Comparison of ENCODE assay signal across 21 mouse cellular contexts in the genomic region with DNA sequence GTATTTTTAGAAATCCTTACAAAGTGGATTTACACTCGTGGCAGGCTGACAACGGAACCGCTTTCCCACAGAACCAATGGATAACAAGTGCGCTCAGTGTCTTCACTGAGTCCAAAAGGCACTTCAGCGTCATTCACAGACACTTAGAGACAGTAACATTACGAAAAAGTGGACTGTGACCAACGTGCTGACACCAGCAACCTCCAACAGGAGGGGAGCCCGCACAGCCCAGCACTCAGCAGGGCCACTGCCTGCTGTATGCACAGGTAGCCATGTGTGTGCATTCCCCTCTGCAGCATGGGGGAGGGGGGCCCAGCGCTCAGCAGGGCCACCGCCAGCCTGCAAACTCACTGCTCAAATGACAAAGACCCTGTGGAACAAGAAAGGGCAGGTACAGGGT. TPM values are rescaled to one million over a fixed set of nuclear protein-coding genes. Genes with fewer than 3 reads are reported as not detected.
"Had no signal": no experiment of that assay in that cellular context is flagged by ENCODE, and none has a peak within 500 bp of the region (broad histone marks: within the 10 kb centered on the region; RNA-seq: fewer than 3 reads in every experiment).

No protein-coding gene starts in this region.

- H3K27ac ChIP-seq: layer of hippocampus, adult 2 months; limb, embryonic 10.5 days; limb, embryonic 13.5 days; liver, embryonic 12.5 days; liver, embryonic 15.5 days; lung, embryonic 15.5 days; midbrain, embryonic 10.5 days; midbrain, embryonic 13.5 days; neural tube, embryonic 13.5 days had no signal

- H3K9ac ChIP-seq: limb, embryonic 13.5 days; liver, embryonic 12.5 days; liver, embryonic 15.5 days; lung, embryonic 15.5 days; midbrain, embryonic 13.5 days; neural tube, embryonic 13.5 days had no signal

- DNase-seq: layer of hippocampus, adult 9-11 months; liver; lung, adult 18-20 months; lung, postnatal 10 days; lung, postnatal 36 days; thymus, adult 2 months; thymus, postnatal 14 days; thymus, postnatal 4 days had no signal

- H3K9me3 ChIP-seq: limb, embryonic 10.5 days; limb, embryonic 13.5 days; liver, embryonic 12.5 days; liver, embryonic 15.5 days; lung, embryonic 15.5 days; megakaryocyte, embryonic 14.5 days; midbrain, embryonic 10.5 days; midbrain, embryonic 13.5 days; neural tube, embryonic 13.5 days had no signal

- H3K27me3 ChIP-seq: limb, embryonic 13.5 days; liver, embryonic 15.5 days; lung, embryonic 15.5 days; megakaryocyte, embryonic 14.5 days; midbrain, embryonic 13.5 days; neural tube, embryonic 13.5 days had no signal

- ATAC-seq: liver, embryonic 12.5 days; midbrain, embryonic 13.5 days; midbrain, embryonic 16.5 days had no signal

- H3K4me2 ChIP-seq: limb, embryonic 13.5 days; liver, embryonic 12.5 days; liver, embryonic 15.5 days; lung, embryonic 15.5 days; midbrain, embryonic 13.5 days; neural tube, embryonic 13.5 days had no signal

- H3K4me3 ChIP-seq: layer of hippocampus, adult 2 months; limb, embryonic 10.5 days; limb, embryonic 13.5 days; liver, embryonic 12.5 days; liver, embryonic 15.5 days; lung, embryonic 15.5 days; megakaryocyte, embryonic 14.5 days; midbrain, embryonic 10.5 days; midbrain, embryonic 13.5 days; myocyte; neural tube, embryonic 13.5 days had no signal

- H3K4me1 ChIP-seq: midbrain, embryonic 10.5 days; midbrain, embryonic 13.5 days; neural tube, embryonic 13.5 days had no signal

RNA-seq across cellular contexts. Expression of a gene that starts 46.5 kb away (rescaled TPM):
- polyA plus RNA-seq: limb, embryonic 10.5 days; spleen, adult 2 months had no signal
